Mouse (Mus musculus) right cerebral cortex, postnatal 36 days (tissue): ENCODE measurements around the gene Rhox6.
"Not testable (repeated sequence)": the region's sequence is repeated elsewhere in the genome, so short reads cannot be mapped to it uniquely, and the experiment has no call there.

Experiments
- DNase-seq, 2 experiments: peaks; one replicate each; pipeline ENCODE4 v3.0.0; 2022; ENCODE audit warnings: low spot score in 2 of 2, mixed read lengths in 1 of 2

The Rhox6 gene

GRCm38 (mm10) chrX:37826610-37827009, at the start of gene Rhox6:
Gene Rhox6 (plus strand): TSS chrX:37826910.
- not testable (repeated sequence) for DNase-seq

DNA sequence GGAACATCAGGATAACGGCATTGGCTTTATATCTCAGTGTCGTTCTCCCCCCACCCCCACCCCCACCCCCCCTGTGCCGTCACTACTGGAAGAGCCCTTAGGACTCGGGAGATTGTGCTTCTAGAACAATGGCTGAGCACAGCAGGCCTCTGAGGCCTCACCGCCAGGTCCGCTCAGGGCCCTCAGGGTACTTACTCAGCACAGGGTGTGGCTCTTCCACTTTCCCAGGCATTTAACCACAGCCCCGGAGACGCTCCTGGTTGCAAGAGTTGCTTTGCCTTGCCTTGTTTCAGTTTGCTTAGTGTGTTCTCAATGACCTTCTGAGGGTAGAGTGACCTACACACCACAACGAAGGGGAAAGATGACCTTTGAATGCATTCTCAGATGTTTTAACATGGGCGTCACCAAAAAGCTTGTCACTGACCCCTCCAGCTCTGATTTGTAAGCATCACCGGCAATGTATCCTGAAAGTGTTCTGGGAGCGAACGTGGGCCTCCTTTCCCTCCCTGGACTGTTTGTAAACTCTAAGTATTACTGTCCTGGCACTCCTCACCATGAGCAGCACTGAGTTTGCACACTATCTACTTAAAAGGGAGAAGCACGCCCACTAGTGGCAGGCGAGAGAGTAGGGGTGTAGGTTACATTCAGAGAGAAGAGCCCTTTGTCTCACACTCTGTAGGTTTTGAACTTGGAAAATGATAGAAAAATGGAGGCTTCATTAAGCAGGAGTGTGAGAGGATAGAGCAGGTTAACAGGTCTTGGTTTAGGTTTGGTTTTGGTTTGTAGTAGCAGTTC, 19.2 kb upstream of the Rhox6 start:
- no peak for DNase-seq

DNA sequence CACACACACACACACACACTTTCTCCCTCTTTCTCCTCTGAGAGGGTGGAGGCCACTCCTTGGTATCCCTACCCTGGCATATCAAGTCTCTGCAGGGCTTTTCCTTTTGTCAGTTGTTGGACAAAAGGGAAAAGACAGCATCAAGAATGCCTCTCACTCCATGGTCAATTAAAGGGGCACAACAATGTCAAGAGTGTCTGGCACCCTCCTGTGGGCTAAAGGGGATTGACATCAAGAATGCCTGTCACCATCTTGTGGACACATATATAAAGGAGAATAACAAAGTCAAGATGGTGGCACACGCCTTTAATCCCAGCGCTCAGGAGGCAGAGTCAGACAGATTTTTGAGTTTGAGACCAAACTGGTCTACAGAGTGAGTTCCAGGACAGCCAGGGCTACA, 17.3 kb upstream of the Rhox6 start:
- DNase-seq = no peak

DNA sequence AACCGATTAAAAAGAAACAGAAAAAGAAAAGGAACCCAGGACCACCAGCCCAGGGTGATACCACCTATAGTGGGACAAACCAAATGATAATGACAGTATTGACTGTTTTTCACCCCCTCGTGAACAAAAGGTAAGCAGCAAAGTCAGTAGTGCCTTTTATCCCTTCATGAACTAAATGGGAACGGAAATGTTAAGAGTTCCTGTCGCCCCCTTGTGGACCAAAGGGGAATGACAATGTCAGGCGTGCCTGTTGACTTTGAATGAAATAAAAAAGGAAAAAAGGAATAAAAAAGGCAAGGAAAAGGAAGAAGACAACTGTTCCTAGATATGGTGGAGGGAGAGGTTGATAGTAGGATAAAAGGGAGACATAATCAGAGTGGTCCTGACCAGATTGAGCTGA, 15.5 kb upstream of the Rhox6 start:
- no peak for DNase-seq

GRCm38 (mm10) chrX:37815665-37816064, 11.0 kb upstream of the Rhox6 start:
- DNase-seq = no peak

GRCm38 (mm10) chrX:37831386-37831785, 4.7 kb downstream of the Rhox6 start, which contains the start of gene Rhox7a:
Gene Rhox7a (plus strand): TSS chrX:37831686.
- not testable (repeated sequence) for DNase-seq

DNA sequence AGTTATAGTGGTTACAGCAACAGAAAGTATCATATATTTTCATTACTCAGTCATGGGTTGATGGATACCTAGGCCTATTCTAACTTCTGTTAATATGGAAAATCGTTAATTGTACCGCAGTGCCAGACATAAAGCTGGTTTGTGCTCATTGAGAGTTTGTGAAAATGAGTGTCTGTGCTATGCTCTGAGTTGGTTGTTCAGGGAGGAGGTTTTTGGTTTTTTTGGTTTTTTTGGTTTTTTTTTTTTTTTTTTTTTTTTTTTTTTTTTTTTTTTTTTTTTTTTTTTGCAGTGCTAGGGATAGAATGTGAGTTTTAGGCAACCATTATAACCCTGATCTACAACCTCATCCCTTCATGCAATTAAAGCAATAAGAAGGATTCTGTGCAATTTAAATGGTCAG, 44.9 kb downstream of the Rhox6 start:
- DNase-seq = no peak

- DNase-seq = no peak
Measured at GRCm38 (mm10) chrX:37878844-37879243, 52.1 kb downstream of the Rhox6 start, which contains the start of gene Rhox8. Gene Rhox8 (minus strand): TSS chrX:37878944.
